Mouse (Mus musculus): ENCODE results near the gene Kirrel3. TPM values are rescaled to one million over a fixed set of nuclear protein-coding genes. Genes with fewer than 3 reads are reported as not detected.

Kirrel3 gene
- polyA plus RNA-seq, 1 experiment from 2014 or later, result 25.9 TPM

- H3K4me2 ChIP-seq, result no peak overlapping the region
- H3K4me1 ChIP-seq (replicated peaks), result peaks cover 14% of the 10 kb centered on the region; the same call in 1 of the 2 replicates
- no peak overlapping the region for H3K9ac ChIP-seq
- H3K4me3 ChIP-seq, result no peak overlapping the region
- no peaks in the 10 kb centered on the region for H3K36me3 ChIP-seq
- WGBS, result 66% methylated on average over 11 of the region's 11 CpGs
- no peaks in the 10 kb centered on the region for H3K9me3 ChIP-seq
- ATAC-seq (ENCODE audit: low read depth), result no peak
- 0 out of 2 replicates have a peak overlapping the region, but pooled peaks have one; percentile 29 for H3K27ac ChIP-seq (replicated peaks)
- no peaks in the 10 kb centered on the region for H3K27me3 ChIP-seq
Observed at GRCm38 (mm10) chr9:34953420-34953819, 467.7 kb downstream of the Kirrel3 start.

- Histone ChIP-seq H3K27ac (replicated peaks) (no peak overlapping the region), H3K9ac (no peak overlapping the region), H3K4me1 (replicated peaks) (peaks cover 10% of the 10 kb centered on the region; the same call in 1 of the 2 replicates), H3K4me3 (no peak overlapping the region), H3K27me3 (no peaks in the 10 kb centered on the region), H3K9me3 (no peaks in the 10 kb centered on the region), H3K36me3 (no peaks in the 10 kb centered on the region), H3K4me2 (no peak overlapping the region)
- 57% methylated on average over 5 of the region's 5 CpGs for WGBS
- no peak; the same call in 1 of the 2 replicates for ATAC-seq (ENCODE audit: low read depth)
Observed at GRCm38 (mm10) chr9:34954212-34954611, 468.5 kb downstream of the Kirrel3 start.

GRCm38 (mm10) chr9:34956512-34956911 lies 470.8 kb downstream of the Kirrel3 start:
- Histone ChIP-seq H3K9ac (no peak overlapping the region), H3K4me1 (replicated peaks) (peaks cover 22% of the 10 kb centered on the region), H3K27me3 (no peaks in the 10 kb centered on the region), H3K4me2 (no peak overlapping the region), H3K27ac (replicated peaks) (no peak overlapping the region), H3K4me3 (no peak overlapping the region), H3K9me3 (no peaks in the 10 kb centered on the region), H3K36me3 (no peaks in the 10 kb centered on the region)
- WGBS, result 71% methylated on average over 3 of the region's 3 CpGs
- no peak for ATAC-seq (ENCODE audit: low read depth)

- Histone ChIP-seq H3K4me2 (no peak overlapping the region), H3K4me3 (no peak overlapping the region), H3K27me3 (no peaks in the 10 kb centered on the region), H3K9me3 (no peaks in the 10 kb centered on the region), H3K36me3 (no peaks in the 10 kb centered on the region), H3K4me1 (replicated peaks) (peaks cover 25% of the 10 kb centered on the region), H3K27ac (replicated peaks) (no peak overlapping the region), H3K9ac (no peak overlapping the region)
- no peak for ATAC-seq (ENCODE audit: low read depth)
- 81% methylated on average over 6 of the region's 6 CpGs for WGBS
Observed at GRCm38 (mm10) chr9:34957691-34958090, 472.0 kb downstream of the Kirrel3 start.

GRCm38 (mm10) chr9:34958183-34958830 lies 472.6 kb downstream of the Kirrel3 start:
- H3K9ac ChIP-seq, result no peak overlapping the region
- H3K4me2 ChIP-seq, result no peak overlapping the region
- no peaks in the 10 kb centered on the region for H3K27me3 ChIP-seq
- no peaks in the 10 kb centered on the region for H3K36me3 ChIP-seq
- H3K4me3 ChIP-seq, result no peak overlapping the region
- no peak overlapping the region for H3K27ac ChIP-seq (replicated peaks)
- no peaks in the 10 kb centered on the region for H3K9me3 ChIP-seq
- peaks cover 26% of the 10 kb centered on the region for H3K4me1 ChIP-seq (replicated peaks)
- 74% methylated on average over 5 of the region's 5 CpGs for WGBS
- no peak for ATAC-seq (ENCODE audit: low read depth)

GRCm38 (mm10) chr9:34960736-34961135 lies 475.0 kb downstream of the Kirrel3 start:
- Histone ChIP-seq H3K4me2 (no peak overlapping the region), H3K27ac (replicated peaks) (peak overlapping the region; percentile 54), H3K36me3 (no peaks in the 10 kb centered on the region), H3K4me3 (no peak overlapping the region), H3K9ac (no peak overlapping the region), H3K9me3 (no peaks in the 10 kb centered on the region), H3K27me3 (no peaks in the 10 kb centered on the region), H3K4me1 (replicated peaks) (peaks cover 46% of the 10 kb centered on the region)
- ATAC-seq (ENCODE audit: low read depth), result no peak
- 58% methylated on average over 12 of the region's 12 CpGs for WGBS

- no peak overlapping the region for H3K9ac ChIP-seq
- WGBS, result 69% methylated on average over 14 of the region's 14 CpGs
- H3K36me3 ChIP-seq, result no peaks in the 10 kb centered on the region
- H3K4me3 ChIP-seq, result no peak overlapping the region
- H3K27ac ChIP-seq (replicated peaks), result peak overlapping the region; percentile 54
- H3K4me2 ChIP-seq, result no peak overlapping the region
- no peaks in the 10 kb centered on the region for H3K27me3 ChIP-seq
- H3K4me1 ChIP-seq (replicated peaks), result peaks cover 49% of the 10 kb centered on the region
- H3K9me3 ChIP-seq, result no peaks in the 10 kb centered on the region
- no peak for ATAC-seq (ENCODE audit: low read depth)
Observed at GRCm38 (mm10) chr9:34961171-34961570, 475.5 kb downstream of the Kirrel3 start.

- H3K4me1 ChIP-seq (replicated peaks), result peaks cover 49% of the 10 kb centered on the region
- ATAC-seq (ENCODE audit: low read depth), result no peak
- WGBS, result 94% methylated on average over 4 of the region's 4 CpGs
- no peaks in the 10 kb centered on the region for H3K9me3 ChIP-seq
- H3K9ac ChIP-seq, result no peak overlapping the region
- H3K4me3 ChIP-seq, result no peak overlapping the region
- H3K36me3 ChIP-seq, result no peaks in the 10 kb centered on the region
- no peak overlapping the region for H3K4me2 ChIP-seq
- no peak overlapping the region for H3K27ac ChIP-seq (replicated peaks)
- H3K27me3 ChIP-seq, result no peaks in the 10 kb centered on the region
Observed at GRCm38 (mm10) chr9:34962251-34962650, 476.6 kb downstream of the Kirrel3 start.

GRCm38 (mm10) chr9:34963593-34963992 lies 477.9 kb downstream of the Kirrel3 start:
- no peaks in the 10 kb centered on the region for H3K27me3 ChIP-seq
- H3K9me3 ChIP-seq, result no peaks in the 10 kb centered on the region
- H3K36me3 ChIP-seq, result no peaks in the 10 kb centered on the region
- ATAC-seq (ENCODE audit: low read depth), result no peak
- H3K4me3 ChIP-seq, result no peak overlapping the region
- H3K4me1 ChIP-seq (replicated peaks), result peaks cover 57% of the 10 kb centered on the region
- H3K4me2 ChIP-seq, result no peak overlapping the region
- WGBS, result 87% methylated on average over 3 of the region's 3 CpGs
- H3K27ac ChIP-seq (replicated peaks), result peak overlapping the region; percentile 84
- no peak overlapping the region for H3K9ac ChIP-seq

GRCm38 (mm10) chr9:34964172-34965040 lies 478.7 kb downstream of the Kirrel3 start:
- Histone ChIP-seq H3K27me3 (no peaks in the 10 kb centered on the region), H3K36me3 (no peaks in the 10 kb centered on the region), H3K9ac (no peak overlapping the region), H3K4me1 (replicated peaks) (peaks cover 57% of the 10 kb centered on the region), H3K4me3 (no peak overlapping the region), H3K27ac (replicated peaks) (peak overlapping the region; percentile 84), H3K9me3 (no peaks in the 10 kb centered on the region), H3K4me2 (0 out of 2 replicates have a peak overlapping the region, but pooled peaks have one; percentile 11)
- ATAC-seq (ENCODE audit: low read depth), result peak; percentile 58
- WGBS, result 41% methylated on average over 14 of the region's 14 CpGs

GRCm38 (mm10) chr9:34965041-34965415 lies 479.3 kb downstream of the Kirrel3 start:
- peaks cover 54% of the 10 kb centered on the region for H3K4me1 ChIP-seq (replicated peaks)
- ATAC-seq (ENCODE audit: low read depth), result peak; percentile 80
- peak overlapping the region; percentile 84 for H3K27ac ChIP-seq (replicated peaks)
- WGBS, result 11% methylated on average over 4 of the region's 4 CpGs
- H3K9ac ChIP-seq, result no peak overlapping the region
- no peaks in the 10 kb centered on the region for H3K36me3 ChIP-seq
- H3K4me2 ChIP-seq, result 0 out of 2 replicates have a peak overlapping the region, but pooled peaks have one; percentile 11
- no peaks in the 10 kb centered on the region for H3K27me3 ChIP-seq
- H3K9me3 ChIP-seq, result no peaks in the 10 kb centered on the region
- H3K4me3 ChIP-seq, result no peak overlapping the region

GRCm38 (mm10) chr9:34967772-34968171 lies 482.1 kb downstream of the Kirrel3 start:
- WGBS, result 35% methylated on average over 6 of the region's 6 CpGs
- no peaks in the 10 kb centered on the region for H3K27me3 ChIP-seq
- no peaks in the 10 kb centered on the region for H3K36me3 ChIP-seq
- no peak overlapping the region for H3K9ac ChIP-seq
- peaks cover 37% of the 10 kb centered on the region for H3K4me1 ChIP-seq (replicated peaks)
- no peak overlapping the region for H3K27ac ChIP-seq (replicated peaks)
- H3K9me3 ChIP-seq, result no peaks in the 10 kb centered on the region
- H3K4me3 ChIP-seq, result no peak overlapping the region
- H3K4me2 ChIP-seq, result no peak overlapping the region
- no peak for ATAC-seq (ENCODE audit: low read depth)
